Mouse (Mus musculus) midbrain, postnatal 0 days (tissue): Measurements from ENCODE around the gene Fndc3b. TPM values are rescaled to one million over a fixed set of nuclear protein-coding genes. Genes with fewer than 3 reads are reported as not detected.
A peak's percentile ranks its signal among the peaks of the same experiment; 100 is the strongest.

Source experiments
- ATAC-seq: fragments of 200-750 bp; cut with Nextera tagmentation; 2 replicates; pipeline ENCODE4 v1.8.0; 2017; ENCODE audit warnings: moderate number of reproducible peaks, mild to moderate bottlenecking, moderate TSS enrichment, moderate library complexity; ENCODE audit not compliant: low FRiP score
- DNase-seq: peaks from one replicate; pipeline ENCODE4 v3.0.0-alpha.2; 2015; ENCODE audit warnings: low spot score
- H3K27ac ChIP-seq: fragments of 300-500 bp; sonication (generic); 2 replicates; pipeline ENCODE4 v1.5.1; 2014; ENCODE audit warnings: low read depth, mild to moderate bottlenecking, low read length, mixed read lengths
- H3K27me3 ChIP-seq: fragments of 300-500 bp; sonication (generic); 2 replicates; pipeline ENCODE4 v1.6.1; 2014; ENCODE audit warnings: low read length, control low read depth, mixed read lengths; ENCODE audit not compliant: insufficient read depth
- H3K36me3 ChIP-seq: fragments of 300-500 bp; sonication (generic); 2 replicates; pipeline ENCODE4 v1.6.1; 2014; ENCODE audit warnings: low read length, control low read depth, mixed read lengths; ENCODE audit not compliant: insufficient read depth
- H3K4me1 ChIP-seq: fragments of 300-500 bp; sonication (generic); 2 replicates; pipeline ENCODE4 v1.6.1; 2014; ENCODE audit warnings: mild to moderate bottlenecking, control low read depth, antibody characterized with exemption, low read length, mixed read lengths; ENCODE audit not compliant: insufficient read depth
- H3K4me2 ChIP-seq: fragments of 300-500 bp; sonication (generic); 2 replicates; pipeline ENCODE4 v1.6.1; 2014; ENCODE audit warnings: low read depth, mild to moderate bottlenecking, low read length, mixed read lengths; ENCODE audit not compliant: poor library complexity, severe bottlenecking
- H3K4me3 ChIP-seq: fragments of 300-500 bp; sonication (generic); 2 replicates; pipeline ENCODE4 v1.5.1; 2014; ENCODE audit warnings: low read depth, mild to moderate bottlenecking, low read length, moderate library complexity
- H3K9ac ChIP-seq: fragments of 300-500 bp; sonication (generic); replicated peaks from 2 replicates; pipeline ENCODE4 v1.6.1; 2014; ENCODE audit warnings: mild to moderate bottlenecking, low read length, moderate library complexity, mixed read lengths; ENCODE audit not compliant: poor library complexity, severe bottlenecking
- H3K9me3 ChIP-seq: fragments of 300-500 bp; sonication (generic); 2 replicates; pipeline ENCODE4 v1.6.1; 2016; ENCODE audit warnings: low read length, control low read depth
- CTCF ChIP-seq: IDR thresholded peaks from 2 replicates; pipeline ENCODE4 v1.5.1; 2016; ENCODE audit warnings: antibody characterized with exemption, mild to moderate bottlenecking
- WGBS: fragments of 180-500 bp; shearing (Covaris S2); extraction: QIAGEN DNeasy Blood & Tissue Kit; methylation state at CpG from one replicate; pipeline ENCODE4 v1.1.7; 2014; 5-methylcytosine and 5-hydroxymethylcytosine counted together
- polyA plus RNA-seq: library from polyadenylated mRNA; unstranded; fragments of >200 nt; fragmentation: Nextera tagmentation; extraction: Ambion mirVana; gene quantifications from 2 replicates; pipeline ENCODE4 v1.2.1, GENCODE M21; 2015
- total RNA-seq: library from RNA; depleted of rRNA; stranded (reverse); fragments of >200 nt; gene quantifications from 2 replicates; pipeline ENCODE4 v1.2.3, GENCODE M21; 2014

The Fndc3b gene
- total and polyA plus RNA-seq, 2 experiments from 2014 or later, result 7.6 to 13.4 TPM

DNA sequence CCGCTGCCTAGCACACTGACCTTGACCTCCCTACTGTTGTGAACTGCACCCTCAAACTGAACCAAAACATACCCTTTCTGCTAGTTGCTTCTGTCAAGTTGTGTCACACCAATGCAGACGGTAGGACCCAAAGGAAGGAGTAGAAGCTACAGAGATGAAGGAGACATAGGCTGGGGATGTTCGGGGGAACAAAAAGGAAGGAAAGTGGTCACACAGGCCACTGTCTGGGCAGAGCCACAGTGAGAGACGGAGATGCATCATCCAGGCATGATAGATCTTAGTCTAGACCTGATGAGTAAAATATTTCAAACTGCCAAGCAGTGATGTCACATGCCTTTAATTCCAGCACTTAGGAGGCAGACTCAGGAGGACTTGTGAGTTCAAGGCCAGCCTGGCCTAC, 71.4 kb downstream of the Fndc3b start:
- Histone ChIP-seq H3K27me3 (no peaks in the 10 kb centered on the region; the same call in 1 of the 2 replicates), H3K4me2 (no peak overlapping the region), H3K4me1 (0 out of 2 replicates have a peak, but pooled peaks cover 2% of the 10 kb centered on the region), H3K9me3 (no peaks in the 10 kb centered on the region), H3K9ac (no peak overlapping the region), H3K36me3 (no peaks in the 10 kb centered on the region), H3K27ac (no peak overlapping the region), H3K4me3 (no peak overlapping the region)
- TF ChIP-seq CTCF, result no peak
- ATAC-seq (no peak), DNase-seq (no peak)
- WGBS, result 97% methylated on average over 4 of the region's 4 CpGs

DNA sequence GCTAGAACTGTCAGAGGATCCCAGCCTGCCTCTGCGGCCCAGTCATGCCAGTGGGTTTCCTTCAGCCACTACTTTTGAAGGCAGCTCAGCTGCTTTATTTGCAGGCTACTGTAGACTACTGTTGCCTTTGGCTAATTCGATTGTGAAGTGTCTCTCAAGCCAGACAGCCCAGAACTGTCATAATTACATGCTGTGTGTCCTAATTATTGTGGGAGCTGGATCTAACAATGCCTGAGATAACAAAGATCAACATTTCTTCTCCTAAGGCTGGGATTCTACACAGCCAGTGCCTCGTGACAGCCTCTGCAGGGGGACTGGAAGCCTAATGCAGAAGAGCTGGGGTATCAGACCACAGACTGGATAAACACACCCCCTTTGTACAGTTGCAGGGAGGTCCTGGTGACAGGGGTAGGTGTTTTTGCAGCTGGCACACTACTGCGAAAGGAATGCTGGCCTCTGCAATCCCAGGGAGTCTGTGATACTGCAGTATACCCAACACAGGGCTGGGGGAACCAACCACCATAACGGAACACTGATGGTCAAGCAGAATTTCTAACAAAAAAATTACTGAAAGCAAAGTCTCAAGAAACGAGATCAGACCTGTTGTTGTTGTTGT, 74.0 kb downstream of the Fndc3b start:
- H3K9ac ChIP-seq, result no peak overlapping the region
- H3K27ac ChIP-seq, result no peak overlapping the region
- no peak for TF ChIP-seq CTCF
- no peak overlapping the region for H3K4me2 ChIP-seq
- no peaks in the 10 kb centered on the region for H3K36me3 ChIP-seq
- ATAC-seq (no peak), DNase-seq (no peak)
- H3K27me3 ChIP-seq, result no peaks in the 10 kb centered on the region; the same call in 1 of the 2 replicates
- no peak overlapping the region for H3K4me3 ChIP-seq
- 0 out of 2 replicates have a peak, but pooled peaks cover 2% of the 10 kb centered on the region for H3K4me1 ChIP-seq
- WGBS, result 70% methylated on average over 6 of the region's 6 CpGs
- no peaks in the 10 kb centered on the region for H3K9me3 ChIP-seq

DNA sequence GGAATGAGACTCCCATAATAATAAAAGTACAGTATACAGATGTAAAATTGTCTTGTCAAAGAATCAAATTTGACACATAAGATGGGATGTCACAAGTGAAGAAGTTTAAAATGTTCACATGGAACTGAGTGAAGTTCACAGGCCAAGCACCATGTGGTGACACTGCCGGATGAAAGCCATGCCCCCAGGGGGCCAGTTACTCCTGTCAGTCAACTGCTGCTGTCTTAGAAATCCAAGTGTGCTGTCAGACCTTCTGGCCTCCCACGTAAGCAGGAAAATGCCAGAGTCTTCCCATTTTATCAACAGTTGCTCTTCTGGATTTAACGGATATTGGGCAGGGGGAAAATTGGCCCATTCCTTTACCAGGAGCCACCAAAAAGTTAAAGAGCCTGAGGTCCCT, 75.3 kb downstream of the Fndc3b start:
- Histone ChIP-seq H3K4me1 (0 out of 2 replicates have a peak, but pooled peaks cover 2% of the 10 kb centered on the region), H3K9ac (no peak overlapping the region), H3K27me3 (no peaks in the 10 kb centered on the region; the same call in 1 of the 2 replicates), H3K4me2 (no peak overlapping the region), H3K36me3 (no peaks in the 10 kb centered on the region), H3K27ac (no peak overlapping the region), H3K4me3 (no peak overlapping the region), H3K9me3 (no peaks in the 10 kb centered on the region)
- no peak for DNase-seq
- no peak for ATAC-seq
- 25% methylated on average over 3 of the region's 3 CpGs for WGBS
- TF ChIP-seq CTCF, result no peak

- H3K4me1 ChIP-seq, result 0 out of 2 replicates have a peak, but pooled peaks cover 2% of the 10 kb centered on the region
- no peak overlapping the region for H3K9ac ChIP-seq
- H3K9me3 ChIP-seq, result no peaks in the 10 kb centered on the region
- no peak for TF ChIP-seq CTCF
- WGBS, result 100% methylated on average over 1 of the region's 1 CpGs
- no peak overlapping the region for H3K4me2 ChIP-seq
- no peak overlapping the region for H3K4me3 ChIP-seq
- no peaks in the 10 kb centered on the region for H3K36me3 ChIP-seq
- ATAC-seq (no peak), DNase-seq (no peak)
- H3K27ac ChIP-seq, result no peak overlapping the region
- H3K27me3 ChIP-seq, result no peaks in the 10 kb centered on the region; the same call in 1 of the 2 replicates
These were observed 78.2 kb downstream of the Fndc3b start for GRCm38 (mm10) chr3:27632880-27633279.

DNA sequence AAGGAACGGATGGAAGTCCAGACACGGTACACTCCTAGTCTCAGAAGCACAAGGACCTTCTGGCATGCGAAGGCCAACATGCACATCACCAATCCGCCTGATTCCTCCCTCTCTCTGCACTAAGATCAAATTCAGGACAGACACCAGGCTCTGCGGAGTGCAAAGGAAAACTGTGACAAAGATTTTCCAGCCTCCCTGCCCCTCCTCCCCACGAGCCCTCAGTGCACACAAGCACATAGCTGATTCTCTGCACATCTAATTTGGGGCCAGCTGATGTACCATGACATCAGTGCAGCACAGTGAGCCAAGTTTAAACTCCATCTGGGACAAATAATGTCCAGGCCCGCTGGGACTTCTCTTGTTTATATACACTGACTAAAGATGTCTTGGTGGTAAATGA, 80.0 kb downstream of the Fndc3b start:
- H3K27me3 ChIP-seq, result no peaks in the 10 kb centered on the region; the same call in 1 of the 2 replicates
- peak; percentile 78 for DNase-seq
- ATAC-seq, result no peak
- H3K27ac ChIP-seq, result no peak overlapping the region
- 0 out of 2 replicates have a peak, but pooled peaks cover 5% of the 10 kb centered on the region for H3K4me1 ChIP-seq
- H3K36me3 ChIP-seq, result no peaks in the 10 kb centered on the region
- 66% methylated on average over 7 of the region's 7 CpGs for WGBS
- no peak for TF ChIP-seq CTCF
- H3K9me3 ChIP-seq, result no peaks in the 10 kb centered on the region
- H3K4me2 ChIP-seq, result no peak overlapping the region
- H3K4me3 ChIP-seq, result no peak overlapping the region
- no peak overlapping the region for H3K9ac ChIP-seq

GRCm38 (mm10) chr3:27629716-27630115, 81.4 kb downstream of the Fndc3b start:
- TF ChIP-seq CTCF, result no peak
- H3K9ac ChIP-seq, result no peak overlapping the region
- ATAC-seq (no peak), DNase-seq (no peak)
- H3K4me2 ChIP-seq, result no peak overlapping the region
- H3K9me3 ChIP-seq, result no peaks in the 10 kb centered on the region
- no peaks in the 10 kb centered on the region; the same call in 1 of the 2 replicates for H3K27me3 ChIP-seq
- H3K4me3 ChIP-seq, result no peak overlapping the region
- H3K4me1 ChIP-seq, result peaks cover 16% of the 10 kb centered on the region
- WGBS, result 96% methylated on average over 5 of the region's 5 CpGs
- H3K27ac ChIP-seq, result no peak overlapping the region
- no peaks in the 10 kb centered on the region for H3K36me3 ChIP-seq
